Mouse (Mus musculus) urinary bladder, postnatal 14 days (tissue): ENCODE data around the gene Bcas3.

Experiments
- DNase-seq: peaks from one replicate; pipeline ENCODE4 v3.0.0; 2021; ENCODE audit warnings: low spot score

The Bcas3 gene

GRCm38 (mm10) chr11:85529531-85530285, 176.7 kb downstream of the Bcas3 start:
- no peak for DNase-seq

- DNase-seq = no peak
Measured at GRCm38 (mm10) chr11:85540989-85541388, 188.0 kb downstream of the Bcas3 start.

GRCm38 (mm10) chr11:85543311-85543710, 190.3 kb downstream of the Bcas3 start:
- DNase-seq = no peak

GRCm38 (mm10) chr11:85545602-85546001, 192.6 kb downstream of the Bcas3 start:
- DNase-seq = no peak

DNA sequence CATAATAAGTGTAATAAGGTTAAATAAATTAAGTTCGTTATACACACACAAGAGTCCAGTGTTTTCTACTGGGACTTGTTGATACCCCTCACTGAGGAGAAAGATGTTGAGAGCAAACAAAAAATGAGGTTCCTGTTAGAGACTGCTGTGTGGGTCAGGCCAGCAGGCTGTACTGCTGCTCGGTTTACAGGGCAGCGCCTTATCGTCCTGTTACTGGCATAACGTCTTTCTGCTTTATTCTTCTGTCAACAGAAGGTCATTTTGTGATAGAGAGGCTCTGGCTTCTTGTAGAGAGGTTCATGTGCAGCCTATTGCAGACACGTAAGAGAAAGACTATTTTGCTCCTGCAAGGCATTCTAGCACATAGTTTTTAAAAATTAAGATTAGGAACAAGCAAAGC, 195.0 kb downstream of the Bcas3 start:
- no peak for DNase-seq

GRCm38 (mm10) chr11:85549651-85550050, 196.7 kb downstream of the Bcas3 start:
- DNase-seq = no peak

- DNase-seq = no peak
Measured at GRCm38 (mm10) chr11:85555066-85555465, 202.1 kb downstream of the Bcas3 start.

GRCm38 (mm10) chr11:85555721-85556120, 202.8 kb downstream of the Bcas3 start:
- DNase-seq = no peak

- no peak for DNase-seq
Measured at GRCm38 (mm10) chr11:85565068-85565467, 212.1 kb downstream of the Bcas3 start.

- DNase-seq = no peak
Measured at GRCm38 (mm10) chr11:85571040-85571439, 218.1 kb downstream of the Bcas3 start.

DNA sequence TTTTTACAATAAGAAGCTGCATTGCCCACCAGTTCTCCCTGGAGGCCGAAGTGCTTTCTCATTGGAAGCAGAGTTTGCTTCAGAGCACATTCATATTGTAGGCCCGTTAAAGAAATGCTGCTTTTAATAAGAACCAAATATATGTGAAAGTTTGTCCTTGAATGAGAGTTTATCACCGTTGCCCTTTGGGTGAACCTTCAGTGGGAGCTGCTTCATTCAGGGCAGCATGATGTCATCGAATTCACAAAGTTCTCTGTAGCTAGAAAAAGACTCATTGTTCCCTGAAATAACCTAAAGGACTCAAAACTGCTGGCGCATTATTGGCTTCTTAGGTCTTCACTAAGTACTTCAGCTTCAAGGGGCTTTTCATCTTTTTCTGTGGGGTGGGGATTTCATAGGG, 219.0 kb downstream of the Bcas3 start:
- DNase-seq = no peak

- DNase-seq = no peak
Measured at GRCm38 (mm10) chr11:85572590-85572989, 219.6 kb downstream of the Bcas3 start.

GRCm38 (mm10) chr11:85574496-85574895, 221.5 kb downstream of the Bcas3 start:
- no peak for DNase-seq

DNA sequence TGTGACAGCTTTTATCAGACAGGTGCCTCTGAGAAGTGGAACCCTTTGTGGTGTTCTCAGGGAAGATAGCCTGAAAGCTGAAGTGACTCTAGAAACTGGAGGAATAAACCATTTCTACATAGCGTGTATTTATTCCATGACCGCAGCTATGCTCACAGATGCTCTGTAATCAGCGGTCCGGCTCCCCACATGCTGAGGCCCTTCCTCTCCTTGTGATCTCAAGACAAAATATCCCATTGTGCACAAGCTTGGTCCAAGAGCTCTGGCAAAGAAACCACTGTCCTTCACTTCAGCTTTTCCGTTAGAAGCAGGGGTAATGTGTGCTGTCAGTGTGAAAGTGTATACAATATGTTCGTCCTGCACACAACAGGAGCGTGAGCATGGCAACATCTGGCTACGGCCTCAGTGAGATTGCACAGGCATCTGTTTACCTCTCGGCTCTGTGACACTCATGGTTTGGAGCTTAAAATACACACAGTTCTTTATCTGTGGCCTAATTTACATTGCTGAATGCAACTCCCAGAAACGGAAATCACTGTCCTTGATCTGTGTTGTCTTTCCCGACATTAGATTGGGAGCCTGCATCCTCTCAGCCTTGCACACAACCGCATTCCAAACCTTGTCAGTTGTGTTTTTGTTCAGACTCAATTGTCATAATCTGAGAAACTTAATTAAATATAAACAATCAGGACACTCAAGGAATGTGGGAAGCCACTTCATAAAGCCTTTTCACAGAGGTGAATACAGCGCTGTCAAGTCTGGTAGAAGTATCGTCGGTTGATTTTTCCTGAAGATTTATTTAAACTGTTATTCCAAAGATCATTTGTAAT, 225.1 kb downstream of the Bcas3 start:
- no peak for DNase-seq

DNA sequence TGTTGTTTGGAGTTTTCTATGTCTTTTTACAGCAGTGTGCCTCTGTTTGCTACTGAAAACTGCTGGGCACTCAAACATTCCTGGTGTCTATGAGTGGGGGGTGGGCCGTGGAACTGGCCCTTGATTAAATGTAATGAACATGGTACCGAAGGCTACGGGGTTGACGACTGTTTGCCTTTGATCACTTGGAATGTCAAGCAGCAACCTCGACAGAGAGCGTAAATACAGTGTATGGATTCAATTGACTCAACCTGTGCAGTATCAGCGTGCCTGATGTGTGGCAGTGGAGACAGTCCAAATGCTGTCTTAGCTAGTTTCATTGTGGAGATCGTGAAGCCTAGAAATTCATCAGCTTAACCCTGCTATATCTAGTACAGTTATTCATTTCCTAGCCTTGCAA, 231.1 kb downstream of the Bcas3 start:
- DNase-seq = no peak

GRCm38 (mm10) chr11:85593636-85594035, 240.7 kb downstream of the Bcas3 start:
- no peak for DNase-seq

DNA sequence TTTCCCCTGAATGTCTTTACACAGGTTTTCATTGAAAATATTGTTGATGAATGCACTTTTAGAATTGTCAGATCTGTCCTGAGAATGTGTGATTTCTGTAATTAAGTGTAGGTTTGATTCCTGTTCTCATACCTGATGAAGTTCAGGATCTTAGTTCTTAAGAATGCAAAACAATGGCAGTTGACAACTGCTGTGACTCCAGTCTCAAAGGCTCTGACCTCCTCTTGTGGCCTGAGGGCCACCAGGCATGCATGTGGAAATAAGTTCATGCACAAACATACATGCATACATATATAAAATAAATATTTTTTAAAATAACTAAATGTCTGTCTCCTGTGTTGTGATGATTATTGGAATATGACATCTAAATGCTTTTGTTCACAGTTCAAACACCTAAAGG, 246.3 kb downstream of the Bcas3 start:
- DNase-seq = no peak

GRCm38 (mm10) chr11:85603546-85604322, 250.8 kb downstream of the Bcas3 start:
- DNase-seq = no peak

DNA sequence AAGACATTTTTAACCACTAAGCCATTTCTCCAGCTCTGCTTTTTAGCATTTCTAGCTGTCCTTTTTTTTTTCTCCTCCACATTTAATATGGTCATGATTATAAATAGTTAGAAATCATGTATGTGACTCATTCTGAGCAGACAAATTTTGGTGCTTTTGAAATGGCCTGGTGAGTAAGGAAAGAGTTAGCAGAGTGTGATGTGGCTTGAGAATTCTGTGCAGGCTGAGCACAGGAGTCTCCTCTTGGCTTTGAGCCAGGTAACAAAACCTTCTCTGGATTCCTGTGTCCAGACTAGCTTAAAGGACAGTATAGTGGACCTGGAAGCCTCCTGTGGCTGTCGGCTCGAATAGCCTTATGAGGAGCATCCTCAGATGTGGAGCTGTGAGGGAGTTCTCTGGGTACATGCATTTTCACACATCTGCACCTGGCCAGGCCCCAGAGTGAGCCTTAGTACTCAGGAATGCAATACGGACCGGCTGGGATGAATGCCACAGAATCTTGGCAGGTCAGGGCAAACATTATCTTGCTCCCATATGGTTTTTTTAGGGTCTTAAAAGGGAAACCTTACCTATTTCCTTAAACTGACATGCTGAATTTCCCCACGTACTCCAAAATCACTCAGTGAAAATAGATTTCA, 256.5 kb downstream of the Bcas3 start:
- peak; percentile 17 for DNase-seq

- no peak for DNase-seq
Measured at GRCm38 (mm10) chr11:85613035-85613434, 260.1 kb downstream of the Bcas3 start.

GRCm38 (mm10) chr11:85613586-85613985, 260.6 kb downstream of the Bcas3 start:
- DNase-seq = no peak

GRCm38 (mm10) chr11:85614431-85614830, 261.5 kb downstream of the Bcas3 start:
- DNase-seq = no peak
